Mouse (Mus musculus): ENCODE measurements around the gene Prdx4.
"Not testable (repeated sequence)": the region's sequence is repeated elsewhere in the genome, so short reads cannot be mapped to it uniquely, and the experiment has no call there.

Gene Prdx4

GRCm38 (mm10) chrX:155340654-155341053 is at the start of gene Prdx4:
Gene Prdx4 (minus strand): TSS chrX:155340754.
- DNase-seq (ENCODE audit: low read depth, low spot score) = no peak

- peak; percentile 28 for DNase-seq (ENCODE audit: low read depth, low spot score)
Observed at GRCm38 (mm10) chrX:155376538-155376937, 36.0 kb upstream of the Prdx4 start.

- no peak for DNase-seq (ENCODE audit: low read depth, low spot score)
Observed at GRCm38 (mm10) chrX:155375458-155375857, 34.9 kb upstream of the Prdx4 start.

GRCm38 (mm10) chrX:155370110-155370509 is 29.6 kb upstream of the Prdx4 start:
- DNase-seq (ENCODE audit: low read depth, low spot score) = not testable (repeated sequence)

GRCm38 (mm10) chrX:155365095-155365494 is 24.5 kb upstream of the Prdx4 start:
- no peak for DNase-seq (ENCODE audit: low read depth, low spot score)

- DNase-seq (ENCODE audit: low read depth, low spot score) = no peak
Observed at GRCm38 (mm10) chrX:155346249-155346648, 5.7 kb upstream of the Prdx4 start.

GRCm38 (mm10) chrX:155337905-155338721 is 2.4 kb downstream of the Prdx4 start:
- peak; percentile 81 for DNase-seq (ENCODE audit: low read depth, low spot score)

GRCm38 (mm10) chrX:155337567-155337904 is 3.0 kb downstream of the Prdx4 start:
- DNase-seq (ENCODE audit: low read depth, low spot score) = no peak

- peak; percentile 47 for DNase-seq (ENCODE audit: low read depth, low spot score)
Observed at GRCm38 (mm10) chrX:155318005-155318404, 22.5 kb downstream of the Prdx4 start.

GRCm38 (mm10) chrX:155306390-155306789 is 34.2 kb downstream of the Prdx4 start:
- DNase-seq (ENCODE audit: low read depth, low spot score) = no peak

GRCm38 (mm10) chrX:155280427-155281044 is 60.0 kb downstream of the Prdx4 start:
- no peak for DNase-seq (ENCODE audit: low read depth, low spot score)

- DNase-seq (ENCODE audit: low read depth, low spot score) = no peak
Observed at GRCm38 (mm10) chrX:155278483-155278882, 62.1 kb downstream of the Prdx4 start.

All from CD4-positive helper T cell, adult 2 months (primary cell).